13 mouse cellular contexts compared by ENCODE assay signal in genomic region chr6:22019637-22020036, GRCm38 (mm10). TPM values are rescaled to one million over a fixed set of nuclear protein-coding genes. Genes with fewer than 3 reads are reported as not detected.
A peak's percentile ranks its signal among the peaks of the same experiment; 100 is the strongest.
DNase-seq lines count a peak whose midpoint lies in the region; ATAC-seq lines count a peak whose summit lies in the region.
"Had no signal": no experiment of that assay in that cellular context is flagged by ENCODE, and none has a peak within 500 bp of the region (broad histone marks: within the 10 kb centered on the region; RNA-seq: fewer than 3 reads in every experiment).

No protein-coding gene starts in this region.

- H3K4me2 ChIP-seq in heart, embryonic 14.5 days (ENCODE audit: low read length), result no peak overlapping the region
- no peak overlapping the region for H3K4me2 ChIP-seq in limb, embryonic 13.5 days (replicated peaks)
- no peak overlapping the region for H3K4me2 ChIP-seq in midbrain, embryonic 13.5 days (replicated peaks)
- H3K4me2 ChIP-seq: neural tube, embryonic 12.5 days had no signal

- intact Hi-C loops in left cerebral cortex, postnatal 36 days (cut with DNase I), result no loop called here

- H3K4me1 ChIP-seq in heart, embryonic 10.5 days, result peaks cover 6% of the 10 kb centered on the region
- H3K4me1 ChIP-seq in brown adipose tissue, adult 24 weeks (ENCODE audit: control insufficient read depth, insufficient read depth, insufficient read length, low read length), result peaks cover 31% of the 10 kb centered on the region
- peaks cover 6 to 12% of the 10 kb centered on the region in 2 experiments; a peak in 3 of 4 replicates for H3K4me1 ChIP-seq in heart, embryonic 14.5 days (ENCODE audit: control insufficient read depth in 2 of 2, insufficient read depth in 2 of 2, low read length in 2 of 2)
- peaks cover 50% of the 10 kb centered on the region for H3K4me1 ChIP-seq in limb, embryonic 13.5 days
- H3K4me1 ChIP-seq in midbrain, embryonic 13.5 days (replicated peaks), result no peaks in the 10 kb centered on the region
- H3K4me1 ChIP-seq: neural tube, embryonic 12.5 days had no signal

- 0 out of 2 replicates have a peak overlapping the region, but pooled peaks have one; percentile 45 for H3K9ac ChIP-seq in heart, embryonic 14.5 days (ENCODE audit: low read length)
- H3K9ac ChIP-seq in limb, embryonic 13.5 days, result 0 out of 2 replicates have a peak overlapping the region, but pooled peaks have one; percentile 35
- no peak overlapping the region for H3K9ac ChIP-seq in midbrain, embryonic 13.5 days (replicated peaks)
- H3K9ac ChIP-seq: neural tube, embryonic 12.5 days had no signal

- H3K4me3 ChIP-seq in heart, embryonic 10.5 days, result no peak overlapping the region
- peak overlapping the region; percentile 10; the same call in 1 of the 2 replicates for H3K4me3 ChIP-seq in brown adipose tissue, adult 24 weeks (ENCODE audit: insufficient read depth, low read depth, low read length)
- no peak overlapping the region for H3K4me3 ChIP-seq in heart, embryonic 14.5 days (ENCODE audit: control insufficient read depth in 1 of 2, insufficient read depth in 1 of 2, low read depth in 1 of 2, low read length in 2 of 2)
- H3K4me3 ChIP-seq in limb, embryonic 13.5 days, result no peak overlapping the region
- H3K4me3 ChIP-seq in midbrain, embryonic 13.5 days (replicated peaks), result no peak overlapping the region
- H3K4me3 ChIP-seq: neural tube, embryonic 12.5 days had no signal

- no peaks in the 10 kb centered on the region; the same call in 1 of the 2 replicates for H3K36me3 ChIP-seq in heart, embryonic 10.5 days
- no peaks in the 10 kb centered on the region for H3K36me3 ChIP-seq in heart, embryonic 14.5 days (ENCODE audit: control insufficient read depth, insufficient read depth, low read length)
- peaks cover 4% of the 10 kb centered on the region for H3K36me3 ChIP-seq in limb, embryonic 13.5 days
- H3K36me3 ChIP-seq in midbrain, embryonic 13.5 days, result no peaks in the 10 kb centered on the region
- H3K36me3 ChIP-seq: neural tube, embryonic 12.5 days had no signal

- no peak overlapping the region for H3K27ac ChIP-seq in heart, embryonic 10.5 days
- peak overlapping the region; percentile 69 for H3K27ac ChIP-seq in brown adipose tissue, adult 24 weeks (replicated peaks; ENCODE audit: low read depth, low read length)
- H3K27ac ChIP-seq in heart, embryonic 14.5 days (replicated peaks in 1 of 2; ENCODE audit: control insufficient read depth in 1 of 2, insufficient read depth in 1 of 2, low read depth in 2 of 2, low read length in 2 of 2), result peak overlapping the region; percentile 42 to 65; a peak in 2 of 4 replicates
- no peak overlapping the region for H3K27ac ChIP-seq in limb, embryonic 13.5 days
- H3K27ac ChIP-seq in midbrain, embryonic 13.5 days, result no peak overlapping the region
- H3K27ac ChIP-seq: macrophage; neural tube, embryonic 12.5 days had no signal

- no peaks in the 10 kb centered on the region for H3K27me3 ChIP-seq in heart, embryonic 10.5 days (ENCODE audit: insufficient read depth, poor library complexity, severe bottlenecking)
- H3K27me3 ChIP-seq in heart, embryonic 14.5 days (ENCODE audit: control insufficient read depth, insufficient read depth, low read length), result no peaks in the 10 kb centered on the region
- H3K27me3 ChIP-seq in limb, embryonic 13.5 days, result no peaks in the 10 kb centered on the region
- no peaks in the 10 kb centered on the region for H3K27me3 ChIP-seq in midbrain, embryonic 13.5 days
- H3K27me3 ChIP-seq: neural tube, embryonic 12.5 days had no signal

- WGBS in heart, embryonic 10.5 days, result 44% methylated on average over 10 of the region's 10 CpGs
- WGBS in heart, embryonic 14.5 days, result 39% methylated on average over 10 of the region's 10 CpGs
- 26% methylated on average over 10 of the region's 10 CpGs for WGBS in limb, embryonic 13.5 days
- WGBS in midbrain, embryonic 13.5 days, result 73% methylated on average over 10 of the region's 10 CpGs

- no peak for ATAC-seq in heart, embryonic 14.5 days (ENCODE audit: insufficient number of reproducible peaks, insufficient read depth, low FRiP score, low read depth)
- no peak for ATAC-seq in limb, embryonic 13.5 days (ENCODE audit: low FRiP score, low read depth)
- ATAC-seq in midbrain, embryonic 13.5 days, result no peak
- ATAC-seq: forebrain, embryonic 14.5 days had no signal

- H3K9me3 ChIP-seq in heart, embryonic 10.5 days, result no peaks in the 10 kb centered on the region
- no peaks in the 10 kb centered on the region for H3K9me3 ChIP-seq in heart, embryonic 14.5 days (ENCODE audit: control insufficient read depth, low read length)
- H3K9me3 ChIP-seq in limb, embryonic 13.5 days, result no peaks in the 10 kb centered on the region
- H3K9me3 ChIP-seq in midbrain, embryonic 13.5 days, result no peaks in the 10 kb centered on the region
- H3K9me3 ChIP-seq: neural tube, embryonic 12.5 days had no signal

- DNase-seq in heart, adult 8-10 months (ENCODE audit: low spot score), result peak; percentile 65
- DNase-seq in heart, embryonic 10.5 days (ENCODE audit: low spot score), result no peak
- DNase-seq in left cerebral cortex, postnatal 36 days (ENCODE audit: low spot score in 2 of 2), result no peak
- DNase-seq in right cerebral cortex, postnatal 36 days (ENCODE audit: low spot score in 2 of 2), result no peak
- DNase-seq: layer of hippocampus, postnatal 36 days; thymus, postnatal 36 days had no signal

RNA-seq across cellular contexts. Expression of gene Cped1, which starts 33.9 kb away (rescaled TPM):
- 10 to 100 TPM; 19.0 to 28.2 (median 24.9) TPM for total RNA-seq in heart, adult 8-10 months (2022)
- polyA plus RNA-seq in heart, embryonic 10.5 days (2016; fragmentation: Nextera tagmentation; extraction: Ambion mirVana), result 5.4 and 8.4 TPM in 2 replicates
- polyA plus RNA-seq in brown adipose tissue, adult 24 weeks (2012; ENCODE audit: insufficient read depth, insufficient read length, missing spikeins), result 37.5 and 39.6 TPM in 2 replicates
- 5.5 and 6.9 TPM in 2 replicates for polyA plus RNA-seq in heart, embryonic 14.5 days (2014; fragmentation: Nextera tagmentation; extraction: Ambion mirVana)
- polyA plus RNA-seq in limb, embryonic 13.5 days (2015; fragmentation: Nextera tagmentation; extraction: Ambion mirVana), result 53.1 and 53.5 TPM in 2 replicates
- total RNA-seq in left cerebral cortex, postnatal 36 days (2021), result 1 to 10 TPM; 3.0 to 4.1 TPM
- 2.8 and 3.2 TPM in 2 replicates for polyA plus RNA-seq in midbrain, embryonic 13.5 days (2015; fragmentation: Nextera tagmentation; extraction: Ambion mirVana)

Comparison
In these comparisons a context has a peak if more than half of its experiments do, and no peak if none do; other contexts are left out.
1. H3K27ac ChIP-seq: peak in brown adipose tissue, adult 24 weeks (single experiment) and heart, embryonic 14.5 days (2 of 2); none in heart, embryonic 10.5 days (single experiment), limb, embryonic 13.5 days (single experiment) and midbrain, embryonic 13.5 days (single experiment).